Mouse (Mus musculus): ENCODE results near the gene Npas4.
A peak's percentile ranks its signal among the peaks of the same experiment; 100 is the strongest.
"Not testable (repeated sequence)": the region's sequence is repeated elsewhere in the genome, so short reads cannot be mapped to it uniquely, and the experiment has no call there.

The Npas4 gene

GRCm38 (mm10) chr19:4990256-4990625, at the start of gene Npas4:
Gene Npas4, minus strand, starts transcription at chr19:4990316.
- DNase-seq (ENCODE audit: low spot score in 2 of 2) = no peak

DNA sequence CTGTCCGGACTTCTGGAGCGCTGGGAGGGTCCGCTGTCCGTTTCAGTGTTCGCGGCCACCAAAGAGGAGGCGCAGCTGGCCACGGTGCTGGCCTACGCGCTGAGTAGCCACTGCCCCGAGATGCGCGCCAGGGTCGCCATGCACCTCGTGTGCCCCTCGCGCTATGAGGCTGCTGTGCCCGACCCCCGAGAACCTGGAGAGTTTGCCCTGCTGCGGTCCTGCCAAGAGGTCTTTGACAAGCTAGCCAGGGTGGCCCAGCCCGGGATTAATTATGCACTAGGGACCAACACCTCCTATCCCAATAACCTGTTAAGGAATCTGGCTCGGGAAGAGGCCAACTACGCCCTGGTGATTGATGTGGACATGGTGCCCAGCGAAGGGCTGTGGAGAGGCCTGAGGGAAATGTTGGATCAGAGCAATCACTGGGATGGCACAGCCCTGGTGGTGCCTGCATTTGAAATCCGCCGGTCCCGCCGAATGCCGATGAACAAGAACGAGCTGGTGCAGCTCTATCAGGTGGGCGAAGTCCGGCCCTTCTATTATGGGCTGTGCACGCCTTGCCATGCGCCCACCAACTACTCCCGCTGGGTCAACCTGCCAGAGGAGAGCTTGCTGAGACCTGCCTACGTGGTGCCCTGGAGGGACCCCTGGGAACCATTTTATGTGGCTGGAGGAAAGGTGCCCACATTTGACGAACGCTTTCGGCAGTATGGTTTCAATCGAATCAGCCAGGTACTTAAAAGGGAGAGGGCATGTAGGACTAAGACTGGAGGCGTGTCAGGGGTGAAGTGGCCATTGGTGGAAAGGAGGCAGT, 49.4 kb upstream of the Npas4 start:
- DNase-seq (ENCODE audit: low spot score in 2 of 2) = no peak

DNA sequence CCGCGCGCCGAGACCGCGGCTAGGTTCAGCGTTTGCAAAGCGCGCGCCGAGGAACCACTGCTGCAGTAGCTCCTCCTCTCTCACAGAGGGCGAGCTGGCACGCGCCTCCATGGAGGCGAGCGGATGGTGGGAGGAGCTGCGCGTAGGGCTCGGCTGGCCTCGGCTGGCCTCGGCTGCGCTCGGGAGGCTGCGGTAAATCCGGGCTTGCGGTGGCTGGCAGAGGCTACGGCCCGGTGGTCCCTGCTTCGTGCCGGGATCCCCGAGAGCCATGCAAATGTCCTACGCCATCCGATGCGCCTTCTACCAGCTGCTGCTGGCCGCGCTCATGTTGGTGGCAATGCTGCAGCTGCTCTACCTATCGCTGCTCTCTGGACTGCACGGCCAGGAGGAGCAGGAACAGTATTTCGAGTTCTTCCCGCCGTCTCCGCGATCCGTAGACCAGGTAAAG, 48.6 kb upstream of the Npas4 start, which contains the start of the genes B4gat1 and AC124502.3:
Gene B4gat1, plus strand, starts transcription at position 118 of the 448 bp plus-strand sequence.
Gene AC124502.3, plus strand, starts transcription at position 183 of the 448 bp plus-strand sequence.
- DNase-seq (ENCODE audit: low spot score in 2 of 2) = peak; percentile 82 to 87

DNA sequence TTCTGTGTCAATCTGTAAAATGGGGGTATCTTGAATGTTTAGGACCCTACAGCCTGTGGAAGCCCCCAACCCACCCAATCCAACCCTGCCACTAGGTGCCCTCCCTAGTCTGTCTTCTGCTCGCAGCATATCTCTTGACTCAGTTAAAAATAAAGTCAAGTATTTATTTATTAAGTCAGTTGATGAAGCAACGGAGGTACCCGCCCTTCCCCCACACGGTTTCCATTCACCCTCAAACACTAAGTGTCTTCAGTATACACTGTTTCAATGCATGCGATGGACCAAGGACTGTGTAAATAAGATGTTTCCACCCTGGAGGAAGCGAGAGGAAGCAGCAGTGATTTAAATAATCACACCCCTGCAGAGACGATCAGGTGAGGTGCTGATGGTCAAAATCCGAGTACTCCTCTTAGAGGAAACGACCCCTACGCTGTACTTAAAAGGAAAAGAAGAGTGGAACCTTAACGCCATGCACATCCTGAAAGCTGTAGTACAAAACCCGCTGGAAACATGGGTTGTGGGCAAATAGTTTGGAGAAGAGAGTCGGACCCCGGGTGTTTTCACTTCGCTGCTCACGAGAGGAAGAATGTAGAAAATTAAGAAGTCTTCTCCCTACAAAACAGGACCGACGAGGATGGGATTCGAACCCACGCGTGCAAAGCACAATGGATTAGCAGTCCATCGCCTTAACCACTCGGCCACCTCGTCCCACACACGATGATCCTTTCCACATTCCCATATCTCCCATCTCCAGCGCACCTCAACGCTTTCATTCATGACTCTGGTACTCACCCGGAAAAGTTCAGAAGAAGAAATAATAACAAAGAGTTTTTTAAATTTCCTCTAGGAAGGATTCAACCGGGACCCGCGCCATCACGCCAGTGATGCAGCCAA, 47.8 kb upstream of the Npas4 start:
- DNase-seq (ENCODE audit: low spot score in 2 of 2) = peak; percentile 75 to 85

DNA sequence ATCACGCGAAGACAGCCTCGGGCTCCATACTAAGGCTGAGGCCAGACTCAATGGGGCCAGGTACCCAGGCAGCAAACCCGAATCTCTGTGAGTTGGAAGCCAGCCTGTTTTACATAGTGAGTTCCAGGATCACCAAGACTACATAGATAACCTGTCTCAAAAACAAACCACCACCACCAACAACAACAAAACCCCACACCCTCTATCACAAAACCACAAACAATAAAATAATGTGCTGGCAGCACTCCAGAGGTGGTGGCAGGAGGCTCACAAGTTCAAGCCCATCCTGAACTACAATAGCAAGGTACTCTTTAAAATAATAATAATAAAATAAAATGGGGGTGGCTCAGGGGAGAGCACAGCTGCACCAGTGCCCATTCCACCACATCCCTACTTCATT, 46.5 kb upstream of the Npas4 start:
- DNase-seq (ENCODE audit: low spot score in 2 of 2) = no peak

DNA sequence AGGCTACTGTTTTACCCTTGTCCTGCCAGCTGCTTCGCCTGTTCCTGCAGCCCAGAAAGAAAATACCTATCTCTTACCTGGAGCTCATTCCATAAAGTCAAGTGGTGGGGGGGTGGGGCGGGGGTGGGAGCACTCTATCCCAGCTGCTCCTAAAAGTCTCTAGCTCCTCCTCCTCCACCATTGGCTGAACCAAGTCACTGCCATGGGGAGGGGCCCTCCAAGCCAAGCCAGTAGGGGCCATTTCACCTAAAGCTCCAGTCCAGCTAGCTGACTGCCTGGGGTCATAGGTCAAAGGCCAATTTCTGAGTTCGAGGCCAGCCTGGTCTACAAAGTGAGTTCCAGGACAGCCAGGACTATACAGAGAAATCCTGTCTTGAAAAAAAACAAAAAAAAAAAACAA, 42.6 kb upstream of the Npas4 start:
- DNase-seq (ENCODE audit: low spot score in 2 of 2) = no peak

GRCm38 (mm10) chr19:5026111-5026510, 36.0 kb upstream of the Npas4 start:
- DNase-seq (ENCODE audit: low spot score in 2 of 2) = no peak

DNA sequence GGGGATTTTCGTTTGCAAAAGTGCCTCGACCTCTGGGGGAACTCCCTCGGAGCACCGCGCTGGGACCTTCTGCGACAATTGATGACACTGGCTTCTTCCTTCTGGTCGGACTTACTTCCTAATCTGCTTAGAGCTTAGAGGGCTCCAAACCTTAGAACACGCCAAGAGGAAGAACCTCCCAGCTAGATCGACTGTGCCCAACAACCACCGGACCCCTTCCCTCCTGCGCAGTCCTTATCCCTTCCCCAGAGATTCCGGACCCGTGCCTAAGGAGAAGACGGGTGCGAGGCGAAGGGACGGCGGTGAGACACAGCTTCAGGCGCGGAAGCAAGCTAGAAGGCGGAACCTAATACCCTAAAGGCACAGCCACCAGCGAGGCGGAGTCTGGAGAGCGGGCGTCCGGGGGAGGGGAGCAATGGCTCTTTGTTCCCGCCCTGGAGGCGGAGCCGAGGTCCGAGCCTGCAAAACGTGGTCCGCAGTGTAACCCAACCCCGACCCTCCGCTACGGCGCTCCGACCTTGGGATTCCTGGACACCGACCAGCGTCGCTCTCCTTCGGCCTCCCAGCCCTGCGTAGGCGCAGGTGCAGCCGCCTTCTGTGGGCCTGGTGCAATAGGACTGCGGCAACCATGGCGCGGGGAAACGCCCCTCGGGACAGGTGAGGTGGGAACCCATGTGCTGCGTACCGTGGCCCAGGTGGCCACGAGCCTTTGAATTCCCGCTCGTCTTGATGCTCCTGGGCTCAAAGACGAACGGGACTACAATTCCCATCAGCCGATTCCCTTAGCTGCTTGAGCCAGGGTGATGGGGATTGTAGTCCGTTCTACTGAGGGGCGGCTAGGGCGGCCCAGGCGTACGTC, 33.7 kb upstream of the Npas4 start, which contains the start of gene Slc29a2:
Gene Slc29a2, plus strand, starts transcription at position 240 of the 859 bp plus-strand sequence.
- peak; percentile 82 to 84 for DNase-seq (ENCODE audit: low spot score in 2 of 2)

DNA sequence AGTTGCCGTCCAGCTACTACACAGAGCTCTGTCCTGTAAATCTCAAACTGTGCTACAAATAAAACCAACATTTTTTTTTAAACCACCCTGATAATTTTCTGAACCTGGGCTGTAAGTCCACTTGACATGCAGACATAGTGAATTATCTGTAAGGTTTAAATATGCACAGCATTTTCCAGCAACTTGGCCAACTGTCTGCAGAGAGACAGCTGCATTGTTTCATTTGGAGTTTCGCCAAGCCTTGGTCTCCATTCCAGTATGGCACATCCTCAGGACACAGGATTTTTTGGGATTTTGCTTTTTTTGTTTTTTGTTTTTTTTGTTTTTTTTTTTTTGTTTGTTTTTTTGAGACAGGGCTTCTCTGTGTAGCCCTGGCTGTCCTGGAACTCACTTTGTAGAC, 31.3 kb upstream of the Npas4 start:
- no peak for DNase-seq (ENCODE audit: low spot score in 2 of 2)

DNA sequence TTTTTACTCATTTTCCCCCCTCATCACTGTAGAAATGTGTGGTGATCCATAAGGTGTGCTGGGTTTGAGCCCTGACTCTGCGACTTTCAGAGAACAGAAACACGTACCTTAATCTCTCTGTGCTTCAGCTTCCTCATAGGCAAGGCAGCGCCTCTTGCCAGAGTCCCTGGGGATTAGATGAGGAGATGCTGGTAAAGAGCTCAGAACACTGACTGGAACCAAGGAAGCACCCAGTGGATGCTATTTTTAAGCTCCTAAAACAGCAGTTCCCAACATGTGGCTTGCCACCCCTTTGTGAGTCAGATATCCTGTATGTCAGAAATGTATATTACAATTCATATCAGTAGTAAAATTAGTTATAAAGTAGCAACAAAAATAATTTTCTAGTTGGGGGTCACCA, 28.1 kb upstream of the Npas4 start:
- no peak for DNase-seq (ENCODE audit: low spot score in 2 of 2)

GRCm38 (mm10) chr19:5017611-5018010, 27.5 kb upstream of the Npas4 start:
- no peak for DNase-seq (ENCODE audit: low spot score in 2 of 2)

DNA sequence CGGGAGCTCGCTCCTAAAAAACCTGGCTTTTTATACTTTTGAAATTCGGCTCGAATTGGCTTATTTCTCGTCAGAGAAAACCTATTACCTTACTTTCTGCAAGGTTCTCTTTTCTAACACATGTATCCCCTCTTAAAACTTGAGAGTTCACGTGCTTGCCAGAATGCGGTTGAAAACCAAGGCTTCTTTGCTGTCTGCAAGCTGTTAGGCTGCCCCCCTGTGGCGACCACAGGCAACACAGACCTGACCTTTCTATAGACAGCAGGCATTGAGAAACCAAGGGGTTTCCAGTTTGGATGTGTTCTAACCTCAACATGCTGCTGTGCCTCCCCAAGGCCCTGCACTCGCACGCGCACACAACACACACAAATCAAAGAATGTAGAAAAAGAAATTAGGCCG, 26.7 kb upstream of the Npas4 start:
- peak in 1 of 2 experiments; percentile 54 for DNase-seq (ENCODE audit: low spot score in 2 of 2)

DNA sequence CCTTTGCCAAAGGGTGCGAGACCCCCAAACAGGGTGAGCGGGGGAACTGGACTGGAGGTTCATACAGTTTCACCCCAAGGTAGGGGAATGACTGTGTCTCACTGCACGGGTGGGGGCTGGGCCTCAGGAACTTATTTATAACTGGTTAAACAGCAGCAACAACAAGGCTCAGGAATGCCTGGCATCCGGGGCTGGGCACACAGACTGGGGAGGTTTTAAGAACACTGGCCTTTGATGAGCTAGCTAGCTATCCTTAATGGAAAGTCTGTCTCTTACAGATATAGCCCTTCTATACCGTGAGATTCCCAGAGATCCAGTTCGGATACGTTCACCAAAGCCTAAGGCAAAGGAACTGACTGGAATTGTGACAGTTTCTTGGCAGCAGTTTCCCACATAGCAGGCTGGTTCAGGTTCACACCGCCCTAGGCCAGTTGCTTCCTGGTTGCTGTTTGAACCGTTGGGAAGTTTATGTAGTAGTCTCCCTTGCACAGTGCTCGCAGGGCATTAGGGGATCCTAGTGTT, 26.2 kb upstream of the Npas4 start:
- no peak for DNase-seq (ENCODE audit: low spot score in 2 of 2)

GRCm38 (mm10) chr19:5014961-5015398, 24.9 kb upstream of the Npas4 start:
- DNase-seq (ENCODE audit: low spot score in 2 of 2) = no peak

DNA sequence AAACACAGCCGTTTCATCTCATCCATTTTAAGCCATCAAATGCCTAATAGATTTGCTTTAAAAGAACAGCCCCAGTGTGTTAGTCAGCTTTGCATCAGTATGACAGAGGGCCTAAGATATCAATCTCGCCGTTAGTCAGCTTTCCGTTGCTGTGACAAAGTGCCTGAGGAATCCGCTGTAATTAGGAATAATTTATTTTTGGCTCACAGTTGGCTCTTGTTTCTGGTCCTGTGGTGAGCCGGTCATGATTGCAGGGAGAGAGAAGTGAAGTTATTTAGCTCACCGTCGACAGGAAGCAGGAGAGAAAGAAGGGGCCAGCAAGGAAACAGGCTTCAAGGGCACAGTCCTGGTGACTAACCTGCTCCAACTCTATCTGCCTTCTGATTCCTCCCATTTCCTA, 23.0 kb upstream of the Npas4 start:
- DNase-seq (ENCODE audit: low spot score in 2 of 2) = no peak

- no peak for DNase-seq (ENCODE audit: low spot score in 2 of 2)
These were observed 14.8 kb upstream of the Npas4 start for GRCm38 (mm10) chr19:5004925-5005324.

DNA sequence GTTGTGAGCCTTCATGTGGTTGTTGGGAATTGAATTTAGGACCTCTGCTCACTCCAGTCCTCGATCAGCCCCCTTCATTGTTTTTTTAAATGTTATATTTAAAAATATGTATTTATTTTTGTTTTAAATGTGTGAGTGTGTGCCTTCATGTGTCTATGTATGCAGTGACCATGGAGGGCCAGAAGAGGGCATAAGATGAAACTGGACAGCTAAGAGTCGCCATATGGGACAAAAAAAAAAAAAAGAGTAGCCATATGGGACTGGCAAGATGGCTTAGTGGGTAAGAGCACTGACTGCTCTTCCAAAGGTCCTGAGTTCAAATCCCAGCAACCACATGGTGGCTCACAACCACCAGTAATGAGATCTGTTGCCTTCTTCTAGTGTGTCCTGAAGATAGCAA, 13.5 kb upstream of the Npas4 start:
- not testable (repeated sequence) for DNase-seq (ENCODE audit: low spot score in 2 of 2)

DNA sequence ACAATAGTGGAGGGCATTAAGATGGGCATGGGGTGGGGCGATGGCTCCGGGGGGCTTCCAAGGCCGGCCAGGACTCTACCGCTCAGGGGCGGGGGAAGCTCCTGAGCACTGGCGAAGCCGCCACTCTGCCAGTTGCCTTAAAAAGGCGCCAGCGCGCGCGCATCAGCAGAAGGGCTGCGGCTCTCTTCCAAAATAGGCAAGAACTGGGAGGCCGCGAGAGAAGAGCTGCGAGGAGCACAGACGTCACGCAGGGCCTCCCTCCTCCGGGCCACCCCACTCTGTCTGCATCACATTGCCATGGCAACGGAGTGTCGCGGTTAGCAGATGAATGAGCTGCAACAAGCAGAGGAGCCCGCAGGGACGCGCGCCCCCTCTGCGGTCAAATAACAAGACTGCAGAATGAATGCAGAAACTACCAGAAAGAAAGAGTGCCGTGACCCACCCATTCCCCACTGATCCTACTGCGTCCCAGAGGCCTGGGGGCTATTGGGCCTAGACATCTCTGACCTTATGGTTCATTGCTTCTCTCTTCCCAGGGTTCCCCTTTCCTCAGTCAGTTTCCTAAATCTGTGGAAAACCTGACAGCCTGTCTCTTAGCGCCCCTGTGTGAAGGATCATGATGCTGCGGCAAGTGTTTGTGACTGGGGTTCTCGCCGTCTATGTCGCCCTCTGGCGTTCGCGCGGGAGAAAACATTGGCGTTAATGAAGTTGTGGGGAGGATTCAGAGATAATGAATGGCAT, 11.7 kb upstream of the Npas4 start:
- DNase-seq (ENCODE audit: low spot score in 2 of 2) = peak; percentile 90 to 95

DNA sequence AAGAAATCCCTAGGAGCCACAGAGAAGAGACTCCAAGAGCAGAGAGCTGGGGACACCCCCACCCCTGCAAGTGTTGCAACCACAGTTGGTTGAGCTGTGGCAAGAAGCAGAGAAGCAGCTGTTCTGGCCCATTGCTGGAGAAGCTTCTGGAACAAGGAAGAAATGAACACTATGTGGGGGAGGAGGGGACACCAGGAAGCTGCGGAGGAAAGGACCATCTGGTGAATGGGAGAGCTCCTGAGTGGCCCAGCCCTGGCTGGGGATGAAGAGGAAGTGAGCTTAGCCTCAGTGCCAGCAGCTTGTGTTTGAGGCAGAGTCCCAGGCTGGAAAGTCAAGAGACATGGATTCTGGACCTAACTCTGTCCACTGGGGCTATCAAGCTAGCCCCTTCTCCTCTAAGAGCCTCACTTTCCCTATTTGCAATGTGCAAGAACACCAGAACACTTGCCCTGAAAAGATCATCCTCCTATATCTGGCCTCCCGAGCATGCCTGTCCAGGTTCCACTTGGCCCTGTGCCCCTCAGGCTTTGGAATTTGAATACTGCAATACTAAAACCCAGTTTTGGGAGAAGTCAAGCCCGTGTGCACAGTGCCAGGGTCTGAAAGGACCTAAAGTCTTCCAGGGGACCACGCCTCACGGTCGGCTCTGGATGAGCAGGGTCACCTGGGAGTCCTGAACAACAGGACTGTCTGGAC, 9.5 kb upstream of the Npas4 start:
- DNase-seq (ENCODE audit: low spot score in 2 of 2) = no peak

DNA sequence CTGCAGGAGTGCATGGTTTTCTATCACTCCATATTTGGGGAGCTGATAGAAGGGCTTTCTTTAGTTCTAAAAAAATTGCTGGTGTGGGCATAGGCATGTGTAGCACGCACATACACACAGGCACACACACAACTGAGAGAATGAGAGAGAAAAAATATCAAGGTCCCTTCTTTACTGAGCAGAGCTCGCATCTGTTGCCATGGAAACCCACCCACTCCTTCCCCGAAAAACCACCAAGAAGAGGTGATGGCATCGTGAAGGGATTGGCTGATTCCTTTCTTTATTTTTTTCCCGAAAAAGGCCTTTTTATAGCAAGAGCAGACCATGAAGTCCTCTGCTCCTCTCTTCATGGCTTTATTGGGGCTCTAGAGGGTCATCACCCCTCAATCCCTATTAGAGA, 3.9 kb upstream of the Npas4 start:
- DNase-seq (ENCODE audit: low spot score in 2 of 2) = peak; percentile 78 to 85

All from frontal cortex, postnatal 14 days (tissue).